Mouse (Mus musculus) lung, postnatal 4 days (tissue): Measurements from ENCODE around the gene Thbs1.
A peak's percentile ranks its signal among the peaks of the same experiment; 100 is the strongest.

Experiments
- DNase-seq, 2 experiments: peaks; one replicate each; pipeline ENCODE4 v3.0.0; 2021

Thbs1 gene

DNA sequence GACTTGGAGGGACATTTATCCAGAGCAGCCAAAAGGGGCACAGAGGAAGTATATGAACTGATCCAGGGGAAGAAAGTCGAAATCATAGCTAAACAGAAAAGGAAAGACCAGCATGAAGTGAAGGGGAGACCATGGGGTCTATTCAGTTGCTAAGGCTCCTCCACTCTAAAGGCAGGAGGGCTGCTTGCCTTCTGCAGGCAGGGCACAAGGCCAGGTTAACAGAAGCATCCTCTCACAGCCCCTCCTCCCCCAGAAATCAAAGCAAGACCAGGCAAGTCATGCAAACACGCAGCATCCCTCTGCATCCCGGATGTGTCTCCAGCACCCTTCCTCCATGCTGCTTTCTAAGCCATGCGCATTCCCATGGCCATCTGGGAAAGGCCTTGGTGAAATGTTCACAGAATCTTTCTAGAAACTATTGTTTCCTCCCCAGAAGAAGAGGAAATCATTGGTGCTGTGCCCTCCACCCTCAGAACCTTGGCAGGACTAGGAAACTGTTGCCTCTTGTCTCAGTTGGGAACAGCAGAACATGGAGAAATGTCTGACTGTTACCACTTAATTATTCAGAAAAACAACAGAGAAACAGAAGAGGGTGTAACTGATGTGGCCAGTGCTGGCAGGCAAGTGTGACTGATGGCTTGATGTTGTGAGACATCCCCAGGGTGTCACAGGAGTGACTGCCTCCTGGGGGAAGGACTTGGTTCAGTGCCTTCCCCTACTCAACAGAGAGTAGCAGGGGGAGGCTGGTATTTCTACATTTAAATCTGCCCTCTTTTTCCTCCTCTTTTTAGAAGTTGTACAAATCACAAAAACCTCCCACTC lies 36.9 kb downstream of the Thbs1 start:
- peak; percentile 37 to 72 for DNase-seq

DNA sequence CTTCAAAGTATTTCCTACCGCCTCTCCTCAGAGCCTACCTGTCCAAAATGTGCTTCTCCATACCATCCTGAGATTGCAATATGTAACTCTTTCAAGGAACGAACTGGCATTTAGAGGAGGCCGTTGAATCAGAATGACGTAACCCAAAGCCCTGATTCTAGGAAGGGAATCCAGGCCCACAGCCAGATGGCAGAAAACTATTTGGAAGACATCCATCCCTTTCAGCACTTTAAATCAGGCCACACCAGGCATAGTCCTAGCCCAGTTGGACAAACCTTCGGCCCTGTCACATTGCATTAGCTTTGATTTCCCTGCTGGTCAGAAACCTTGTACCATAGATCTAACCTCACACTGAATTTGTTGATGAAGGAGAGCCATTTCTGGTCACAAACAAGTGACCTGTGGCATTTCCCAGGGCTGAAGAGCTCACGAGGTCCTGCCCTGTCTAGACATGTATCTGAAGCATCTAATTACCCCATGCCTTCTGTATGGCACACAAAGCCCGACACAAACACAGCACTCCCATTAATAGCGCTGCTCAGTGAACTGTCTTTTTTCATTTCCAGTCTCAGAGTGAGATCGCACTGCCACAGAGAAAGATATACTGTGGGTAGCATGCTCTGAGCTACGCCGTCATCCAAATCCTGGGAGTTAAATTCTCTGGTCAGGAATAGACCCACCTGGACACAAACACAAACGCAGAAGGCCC lies 38.3 kb downstream of the Thbs1 start:
- peak; percentile 69 to 71 for DNase-seq

DNA sequence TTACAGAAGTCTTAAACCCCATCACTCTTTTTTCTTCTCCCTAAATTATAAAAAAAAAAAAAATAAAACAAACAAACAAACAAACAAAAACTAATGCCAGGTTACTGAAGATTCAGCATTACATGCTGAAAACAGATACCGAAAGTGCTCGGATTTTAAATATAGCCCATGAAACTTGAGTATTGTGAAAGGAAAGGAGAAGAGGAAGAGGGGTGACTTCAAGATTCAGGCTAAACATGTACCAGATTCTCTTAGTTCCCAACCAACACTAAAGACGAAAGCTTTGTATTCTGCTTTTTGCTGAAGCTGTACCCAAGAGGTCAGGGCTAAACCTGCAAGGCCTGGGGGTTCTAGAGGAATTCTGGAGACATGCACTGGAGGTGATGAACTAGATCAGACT lies 46.4 kb downstream of the Thbs1 start:
- no peak for DNase-seq

DNA sequence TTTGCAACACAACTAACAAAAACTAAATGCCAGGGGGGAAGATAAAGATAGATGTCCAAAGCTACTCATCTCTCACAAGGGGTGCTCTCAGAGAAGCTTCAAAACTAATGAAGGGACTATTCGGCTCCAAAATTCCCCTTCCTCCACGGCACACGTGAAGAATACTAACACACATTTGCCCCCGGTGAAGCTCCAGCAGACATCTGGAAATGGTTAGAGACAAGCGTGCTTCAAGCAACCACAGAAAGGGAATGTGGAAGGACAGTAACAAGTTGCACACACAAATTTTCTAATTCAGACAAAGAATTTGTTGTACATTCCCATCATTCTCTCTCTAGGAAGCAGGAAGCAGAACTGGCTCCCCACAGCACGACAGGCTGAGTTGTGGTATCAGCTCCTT lies 47.5 kb downstream of the Thbs1 start:
- no peak for DNase-seq

DNA sequence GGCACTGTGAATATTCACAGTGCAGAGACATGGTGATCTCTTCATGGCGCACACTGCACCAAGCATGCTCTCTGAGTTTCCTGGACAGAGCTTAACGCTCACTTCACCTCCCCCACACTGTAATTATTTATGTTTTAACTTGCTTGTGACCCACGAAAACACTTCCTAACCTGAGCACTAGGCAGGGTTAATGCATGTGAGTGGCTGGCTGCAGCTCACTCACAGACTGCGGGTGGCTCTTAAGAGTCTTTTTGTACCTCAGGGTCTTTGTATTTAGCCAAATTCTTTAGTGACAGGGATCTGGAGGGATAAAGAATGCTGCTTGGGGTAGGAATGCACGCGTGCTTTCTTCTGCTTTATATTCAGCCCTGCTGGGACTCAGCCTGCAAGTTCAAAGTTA lies 48.9 kb downstream of the Thbs1 start:
- no peak for DNase-seq

DNA sequence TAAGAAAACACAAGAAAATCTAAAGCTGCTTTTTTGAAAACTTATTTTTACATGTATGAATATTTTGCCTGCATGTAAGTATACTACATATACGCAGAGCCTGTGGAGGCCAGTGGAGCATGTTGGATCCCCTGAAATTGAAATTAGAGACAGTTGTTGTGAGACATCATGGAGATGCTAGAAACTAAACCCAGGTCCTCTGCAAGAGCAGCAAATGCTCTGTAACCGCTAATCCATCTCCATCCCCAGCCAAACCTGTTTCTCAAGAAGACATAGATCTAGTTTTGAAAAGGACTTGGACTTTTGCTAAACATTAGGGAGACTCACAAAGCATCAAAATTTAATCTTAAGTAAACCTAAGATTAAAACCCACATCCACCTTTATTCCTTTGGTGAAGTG lies 49.3 kb downstream of the Thbs1 start:
- no peak for DNase-seq

DNA sequence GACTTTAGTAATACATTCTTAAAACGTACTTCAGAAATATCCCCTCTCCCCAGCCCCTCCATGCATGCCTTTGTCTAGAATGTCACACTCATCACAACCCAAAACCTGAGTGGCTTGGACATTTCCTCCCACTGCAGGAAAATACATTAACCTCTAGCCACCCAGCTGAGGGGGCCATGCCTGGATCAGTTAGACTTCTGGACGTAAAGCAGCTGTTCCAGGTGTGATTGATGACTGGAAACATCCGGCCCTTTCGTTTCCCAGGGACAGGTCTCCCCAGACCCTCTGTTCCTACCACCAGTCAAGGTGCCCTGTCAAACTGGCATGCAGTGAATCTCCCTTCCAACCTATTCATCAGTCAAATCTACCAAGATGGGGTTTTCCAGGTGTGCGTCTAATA lies 50.8 kb downstream of the Thbs1 start:
- DNase-seq, result no peak

DNA sequence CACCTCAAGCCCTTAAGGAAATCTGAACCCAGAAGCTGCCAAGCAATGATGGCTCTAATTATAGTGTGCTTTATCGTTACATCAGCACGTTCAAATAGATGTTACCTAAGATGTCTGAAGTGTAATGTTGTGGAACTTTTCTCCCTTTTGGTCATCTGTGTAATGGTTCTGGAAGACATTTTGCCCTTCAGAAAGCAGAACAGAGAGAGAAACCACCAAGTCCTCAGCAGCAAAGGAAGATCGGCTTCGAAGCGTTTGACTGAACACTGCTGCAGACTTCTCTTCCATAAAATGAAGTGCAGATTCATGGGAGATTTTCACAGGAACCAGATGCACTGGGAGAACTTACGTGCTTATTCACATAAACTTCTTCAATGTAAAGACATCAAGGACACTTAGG lies 52.5 kb downstream of the Thbs1 start:
- no peak for DNase-seq

DNA sequence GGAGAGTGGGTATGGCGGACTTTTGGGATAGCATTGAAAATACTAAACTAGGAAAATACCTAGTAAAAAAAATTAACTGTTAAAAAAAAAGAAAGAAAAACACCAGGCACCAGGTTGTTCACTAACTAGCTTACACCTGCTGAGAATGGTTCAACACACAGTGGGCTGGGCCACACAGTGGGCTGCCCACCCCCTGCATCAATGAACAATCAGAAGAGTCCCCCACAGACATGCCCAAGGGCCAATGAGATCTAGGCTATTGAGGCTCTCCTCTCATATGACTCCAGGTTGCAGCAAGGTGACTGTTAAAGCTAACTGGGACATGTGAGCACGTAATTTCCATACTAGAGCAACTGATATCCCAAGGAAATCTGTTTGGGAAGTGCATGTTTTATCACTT lies 54.0 kb downstream of the Thbs1 start:
- DNase-seq, result no peak

DNA sequence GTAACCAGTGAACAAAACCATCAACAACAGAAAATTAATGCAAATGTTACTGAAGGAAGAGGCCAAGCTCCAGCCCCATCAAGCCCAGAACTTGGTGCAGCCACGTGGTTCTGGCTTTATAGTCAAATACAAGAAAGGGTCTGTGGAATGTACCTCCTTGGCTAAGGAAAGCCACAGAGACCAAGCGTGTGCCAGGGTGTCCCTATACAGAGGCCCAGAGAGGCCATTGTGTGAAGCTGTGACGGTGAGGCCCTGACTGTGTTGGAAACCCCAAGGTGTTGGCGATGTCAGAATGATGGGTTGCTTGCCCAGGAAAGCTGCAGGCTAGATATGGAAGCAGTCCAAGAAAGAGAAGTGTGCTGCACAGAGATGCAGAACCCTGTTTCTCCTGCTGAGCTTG lies 56.1 kb downstream of the Thbs1 start:
- no peak for DNase-seq

DNA sequence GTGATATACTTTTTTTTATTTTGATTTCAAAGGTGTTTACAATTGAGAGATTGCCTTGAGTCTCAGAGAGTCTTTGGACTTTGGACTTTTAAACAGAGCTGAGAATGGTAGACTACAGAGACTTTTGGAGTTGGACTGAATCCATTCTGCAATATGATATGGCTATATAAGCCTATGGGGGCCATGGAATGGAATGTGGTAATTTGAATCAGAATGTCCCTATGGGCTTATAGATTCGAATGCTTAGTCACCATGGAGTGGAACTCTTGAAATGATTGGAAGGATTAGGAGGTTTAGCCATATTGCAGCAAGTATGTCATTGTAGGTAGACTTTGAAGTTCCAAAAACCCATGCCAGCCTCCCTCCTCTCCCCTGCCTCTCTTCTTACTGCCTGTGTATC lies 56.5 kb downstream of the Thbs1 start:
- no peak for DNase-seq

DNA sequence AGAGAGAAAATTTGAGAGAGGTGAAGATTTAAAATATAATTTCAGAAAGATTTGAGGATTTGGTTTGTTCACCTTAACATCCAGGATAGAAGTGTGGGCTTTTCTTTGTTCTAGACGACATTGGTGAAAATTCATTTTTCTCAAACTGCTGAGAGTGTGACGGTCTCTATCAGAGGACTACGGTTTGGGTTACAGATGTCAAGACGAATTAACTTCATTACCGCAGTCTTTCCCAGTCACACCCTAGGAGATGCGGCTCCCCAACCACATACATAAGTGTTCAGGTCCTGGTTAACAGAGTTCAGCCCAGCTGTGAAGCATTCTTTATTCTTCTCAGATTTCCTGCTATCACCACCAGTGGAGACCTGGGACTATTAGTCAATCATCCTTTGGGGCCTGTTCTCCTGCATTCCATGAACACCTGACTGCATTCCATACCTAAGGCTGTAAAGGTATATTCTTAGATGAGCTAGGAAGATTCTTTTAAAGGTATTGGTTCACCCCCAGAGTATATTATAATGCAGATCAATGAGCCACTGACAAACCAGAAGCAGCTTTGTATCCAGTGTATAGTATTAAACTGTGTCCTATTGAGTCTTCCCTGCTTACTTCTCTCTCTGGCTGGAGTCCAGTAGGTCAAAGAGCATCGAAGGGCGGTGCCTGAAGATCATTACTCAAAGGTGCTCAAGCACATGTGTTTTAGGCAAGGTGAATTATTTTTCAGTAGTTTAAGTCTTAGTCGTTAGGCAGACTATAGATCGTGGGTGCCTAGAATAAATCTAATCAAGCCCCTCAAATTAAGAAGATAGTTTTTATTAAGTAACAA lies 63.1 kb downstream of the Thbs1 start:
- DNase-seq, result no peak
